ENCODE assay signal across 10 mouse cellular contexts in the genomic region with DNA sequence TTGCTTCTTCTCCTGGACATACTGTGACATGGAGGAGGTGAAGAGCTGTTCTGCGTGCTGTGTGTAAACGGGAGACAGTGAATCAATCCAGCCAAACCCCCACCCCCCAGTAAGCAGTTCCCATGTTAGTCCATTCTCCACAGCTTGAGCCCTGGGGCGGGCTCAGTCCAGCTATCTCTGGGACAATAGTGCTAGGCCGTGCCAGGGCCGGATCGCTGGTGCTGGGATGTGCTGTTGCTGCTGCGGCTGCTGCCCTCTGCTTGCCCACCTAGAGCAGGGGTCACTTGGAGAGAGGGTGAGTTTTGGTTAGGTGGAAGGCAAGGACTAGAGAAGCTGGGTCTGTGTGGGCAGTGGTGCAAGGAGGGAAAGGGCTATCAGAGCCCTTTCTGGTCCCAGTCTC. TPM values are rescaled to one million over a fixed set of nuclear protein-coding genes. Genes with fewer than 3 reads are reported as not detected.
DNase-seq lines count a peak whose midpoint lies in the region; ATAC-seq and TF ChIP-seq lines count a peak whose summit lies in the region.
"Had no signal": no experiment of that assay in that cellular context is flagged by ENCODE, and none has a peak within 500 bp of the region (broad histone marks: within the 10 kb centered on the region; RNA-seq: fewer than 3 reads in every experiment).

No protein-coding gene starts in this region.

- no peak for TF ChIP-seq CTCF in forebrain, postnatal 0 days (IDR thresholded peaks at IDR 0.05; ENCODE audit: low read depth)

- H3K4me3 ChIP-seq in forebrain, embryonic 12.5 days (replicated peaks): 0 out of 2 replicates have a peak overlapping the region, but pooled peaks have one; percentile 3
- no peak overlapping the region for H3K4me3 ChIP-seq in forebrain, postnatal 0 days (ENCODE audit: low read depth, low read length)
- no peak overlapping the region for H3K4me3 ChIP-seq in forebrain, embryonic 15.5 days
- peak overlapping the region; percentile 77; the same call in 1 of the 2 replicates for H3K4me3 ChIP-seq in midbrain, embryonic 13.5 days (replicated peaks)

- H3K27ac ChIP-seq in forebrain, embryonic 12.5 days: peak overlapping the region; percentile 32; the same call in 1 of the 2 replicates
- H3K27ac ChIP-seq in forebrain, postnatal 0 days (ENCODE audit: low read depth, low read length): no peak overlapping the region
- peak overlapping the region; percentile 42 for H3K27ac ChIP-seq in forebrain, embryonic 15.5 days (replicated peaks)
- peak overlapping the region; percentile 54 for H3K27ac ChIP-seq in midbrain, embryonic 13.5 days

- H3K4me2 ChIP-seq in forebrain, embryonic 12.5 days: 0 out of 2 replicates have a peak overlapping the region, but pooled peaks have one; percentile 8
- H3K4me2 ChIP-seq in forebrain, postnatal 0 days (ENCODE audit: low read depth): no peak overlapping the region
- peak overlapping the region; percentile 8; the same call in 1 of the 2 replicates for H3K4me2 ChIP-seq in forebrain, embryonic 15.5 days (replicated peaks)
- peak overlapping the region; percentile 97 for H3K4me2 ChIP-seq in midbrain, embryonic 13.5 days (replicated peaks)

- DNase-seq in forebrain, postnatal 0 days: no peak
- DNase-seq in layer of hippocampus, adult 9-11 months: peak; percentile 78
- DNase-seq in layer of hippocampus, postnatal 14 days (ENCODE audit: low spot score in 2 of 2): no peak
- no peak for DNase-seq in urinary bladder, adult 2 months (ENCODE audit: low spot score)
- DNase-seq in T-cell, adult 2 months (ENCODE audit: low spot score): no peak

- 83% methylated on average over 7 of the region's 7 CpGs for WGBS in forebrain, embryonic 12.5 days
- 63% methylated on average over 7 of the region's 7 CpGs for WGBS in forebrain, postnatal 0 days
- WGBS in forebrain, embryonic 15.5 days: 75% methylated on average over 7 of the region's 7 CpGs
- 69% methylated on average over 7 of the region's 7 CpGs for WGBS in midbrain, embryonic 13.5 days

- peaks cover 45% of the 10 kb centered on the region for H3K36me3 ChIP-seq in forebrain, embryonic 12.5 days (replicated peaks)
- H3K36me3 ChIP-seq in forebrain, postnatal 0 days (ENCODE audit: insufficient read depth): peaks cover 23% of the 10 kb centered on the region
- peaks cover 28% of the 10 kb centered on the region for H3K36me3 ChIP-seq in forebrain, embryonic 15.5 days
- H3K36me3 ChIP-seq in midbrain, embryonic 13.5 days: peaks cover 40% of the 10 kb centered on the region

- H3K4me1 ChIP-seq in forebrain, embryonic 12.5 days: peaks cover 44% of the 10 kb centered on the region
- peaks cover 12% of the 10 kb centered on the region for H3K4me1 ChIP-seq in forebrain, postnatal 0 days (ENCODE audit: insufficient read depth)
- H3K4me1 ChIP-seq in forebrain, embryonic 15.5 days: peaks cover 61% of the 10 kb centered on the region
- peaks cover 69% of the 10 kb centered on the region for H3K4me1 ChIP-seq in midbrain, embryonic 13.5 days (replicated peaks)

- no peaks in the 10 kb centered on the region for H3K27me3 ChIP-seq in forebrain, embryonic 12.5 days
- H3K27me3 ChIP-seq in forebrain, postnatal 0 days (ENCODE audit: insufficient read depth, low read length): no peaks in the 10 kb centered on the region
- H3K27me3 ChIP-seq in forebrain, embryonic 15.5 days: no peaks in the 10 kb centered on the region
- no peaks in the 10 kb centered on the region for H3K27me3 ChIP-seq in midbrain, embryonic 13.5 days

- 0 out of 2 replicates have a peak overlapping the region, but pooled peaks have one; percentile 30 for H3K9ac ChIP-seq in forebrain, embryonic 12.5 days
- no peak overlapping the region for H3K9ac ChIP-seq in forebrain, postnatal 0 days
- peak overlapping the region; percentile 20; the same call in 1 of the 2 replicates for H3K9ac ChIP-seq in forebrain, embryonic 15.5 days (replicated peaks)
- H3K9ac ChIP-seq in midbrain, embryonic 13.5 days (replicated peaks): peak overlapping the region; percentile 94

- no peak for ATAC-seq in forebrain, embryonic 12.5 days (ENCODE audit: low FRiP score)
- ATAC-seq in forebrain, postnatal 0 days: no peak
- ATAC-seq in forebrain, embryonic 15.5 days (replicated peaks): no peak
- ATAC-seq in midbrain, embryonic 13.5 days: no peak

- H3K9me3 ChIP-seq in forebrain, embryonic 12.5 days: no peaks in the 10 kb centered on the region
- H3K9me3 ChIP-seq in forebrain, postnatal 0 days (ENCODE audit: low read length): no peaks in the 10 kb centered on the region
- no peaks in the 10 kb centered on the region for H3K9me3 ChIP-seq in forebrain, embryonic 15.5 days
- no peaks in the 10 kb centered on the region for H3K9me3 ChIP-seq in midbrain, embryonic 13.5 days

RNA-seq across cellular contexts. Expression of gene Arhgef2, which starts 20.6 kb away (rescaled TPM):
- 146 and 147 TPM in 2 replicates for polyA plus RNA-seq in forebrain, embryonic 12.5 days (2016; fragmentation: Nextera tagmentation; extraction: Ambion mirVana)
- total RNA-seq in forebrain, postnatal 0 days (2014; rRNA removed): 78.8 and 82.2 TPM in 2 replicates
- polyA plus RNA-seq in forebrain, postnatal 0 days (2015; fragmentation: Nextera tagmentation; extraction: Ambion mirVana): 37.1 and 66.7 TPM in 2 replicates
- total RNA-seq in layer of hippocampus, postnatal 14 days (2021): 100 to 1,000 TPM; 258 to 259 TPM
- polyA plus RNA-seq in forebrain, embryonic 15.5 days (2015; fragmentation: Nextera tagmentation; extraction: Ambion mirVana): 192 and 193 TPM in 2 replicates
- 163 and 175 TPM in 2 replicates for polyA plus RNA-seq in midbrain, embryonic 13.5 days (2015; fragmentation: Nextera tagmentation; extraction: Ambion mirVana)
- polyA plus RNA-seq in urinary bladder, adult 2 months (2012; rRNA removed): 47.7 and 57.3 TPM in 2 replicates

RNA-seq across cellular contexts. Expression of gene Rxfp4, which starts 26.6 kb away (rescaled TPM):
- not detected in 2 replicates for polyA plus RNA-seq in forebrain, embryonic 12.5 days (2016; fragmentation: Nextera tagmentation; extraction: Ambion mirVana)
- not detected in 2 replicates for total RNA-seq in forebrain, postnatal 0 days (2014; rRNA removed)
- not detected in 2 replicates for polyA plus RNA-seq in forebrain, postnatal 0 days (2015; fragmentation: Nextera tagmentation; extraction: Ambion mirVana)
- not detected for total RNA-seq in layer of hippocampus, postnatal 14 days (2021)
- not detected in 2 replicates for polyA plus RNA-seq in forebrain, embryonic 15.5 days (2015; fragmentation: Nextera tagmentation; extraction: Ambion mirVana)
- polyA plus RNA-seq in midbrain, embryonic 13.5 days (2015; fragmentation: Nextera tagmentation; extraction: Ambion mirVana): not detected in 2 replicates
- not detected in 2 replicates for polyA plus RNA-seq in urinary bladder, adult 2 months (2012; rRNA removed)
- total RNA-seq: layer of hippocampus, postnatal 25 days had no signal
- polyA plus RNA-seq: frontal cortex, adult 2 months had no signal

RNA-seq across cellular contexts. Expression of gene Ssr2, which starts 50.6 kb away (rescaled TPM):
- 118 and 135 TPM in 2 replicates for polyA plus RNA-seq in forebrain, embryonic 12.5 days (2016; fragmentation: Nextera tagmentation; extraction: Ambion mirVana)
- total RNA-seq in forebrain, postnatal 0 days (2014; rRNA removed): 170 and 254 TPM in 2 replicates
- 204 and 233 TPM in 2 replicates for polyA plus RNA-seq in forebrain, postnatal 0 days (2015; fragmentation: Nextera tagmentation; extraction: Ambion mirVana)
- 100 to 1,000 TPM; 110 to 120 TPM for total RNA-seq in layer of hippocampus, postnatal 14 days (2021)
- polyA plus RNA-seq in forebrain, embryonic 15.5 days (2015; fragmentation: Nextera tagmentation; extraction: Ambion mirVana): 133 and 134 TPM in 2 replicates
- polyA plus RNA-seq in midbrain, embryonic 13.5 days (2015; fragmentation: Nextera tagmentation; extraction: Ambion mirVana): 142 and 148 TPM in 2 replicates
- polyA plus RNA-seq in urinary bladder, adult 2 months (2012; rRNA removed): 128 and 150 TPM in 2 replicates

RNA-seq across cellular contexts. Expression of gene Khdc4, which starts 59.3 kb away (rescaled TPM):
- 117 and 118 TPM in 2 replicates for polyA plus RNA-seq in forebrain, embryonic 12.5 days (2016; fragmentation: Nextera tagmentation; extraction: Ambion mirVana)
- 80.4 and 93.3 TPM in 2 replicates for total RNA-seq in forebrain, postnatal 0 days (2014; rRNA removed)
- 45.9 and 55.1 TPM in 2 replicates for polyA plus RNA-seq in forebrain, postnatal 0 days (2015; fragmentation: Nextera tagmentation; extraction: Ambion mirVana)
- total RNA-seq in layer of hippocampus, postnatal 14 days (2021): 10 to 100 TPM; 51.5 to 61.6 TPM
- polyA plus RNA-seq in forebrain, embryonic 15.5 days (2015; fragmentation: Nextera tagmentation; extraction: Ambion mirVana): 102 and 104 TPM in 2 replicates
- 102 and 105 TPM in 2 replicates for polyA plus RNA-seq in midbrain, embryonic 13.5 days (2015; fragmentation: Nextera tagmentation; extraction: Ambion mirVana)
- 76.3 and 121 TPM in 2 replicates for polyA plus RNA-seq in urinary bladder, adult 2 months (2012; rRNA removed)

Comparison
In these comparisons a context has a peak if more than half of its experiments do, and no peak if none do; other contexts are left out.
1. H3K4me3 ChIP-seq: peak in forebrain, embryonic 12.5 days (single experiment) and midbrain, embryonic 13.5 days (single experiment); none in forebrain, postnatal 0 days (single experiment) and forebrain, embryonic 15.5 days (single experiment).